Mouse (Mus musculus) cerebellum, adult 9-10 months (tissue): ENCODE data around the gene Utrn.

ENCODE experiments used
- DNase-seq: peaks from one replicate; pipeline ENCODE4 v3.0.0; 2022

Utrn gene

DNA sequence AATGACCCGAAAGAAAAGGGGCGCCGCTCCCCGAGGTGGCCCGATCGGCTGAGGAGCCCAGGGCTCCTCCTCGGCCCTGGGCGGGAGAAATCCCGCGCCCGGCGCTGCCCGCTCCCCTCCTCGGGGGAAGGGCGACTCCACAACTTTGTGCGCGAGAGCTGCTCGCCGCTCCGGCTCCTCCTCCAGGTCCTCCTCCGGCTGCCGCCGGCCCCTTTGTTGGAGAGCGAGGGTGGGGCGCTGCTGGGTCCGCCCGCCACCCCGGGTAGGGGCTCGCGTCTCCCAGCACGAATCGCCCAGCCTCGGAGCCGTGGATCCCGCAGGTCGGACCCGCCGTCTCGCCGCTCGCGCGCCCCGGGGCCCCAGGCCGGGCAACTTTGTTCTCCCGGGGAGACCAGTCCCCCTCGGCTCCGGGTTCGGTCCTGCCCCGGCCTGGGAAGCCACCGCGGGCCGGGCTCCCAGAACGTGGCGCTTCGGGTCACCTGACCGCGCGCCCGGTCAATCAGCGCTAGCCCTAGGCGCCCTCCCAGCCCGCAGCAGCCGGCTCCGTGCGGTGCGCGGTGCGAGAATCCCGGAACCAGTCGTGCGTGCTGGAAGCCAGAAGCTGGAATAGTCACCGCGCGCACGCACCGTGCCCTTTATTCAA lies at the start of gene Utrn:
Utrn (minus strand) TSS at position 337 of the 643 bp plus-strand sequence.
- DNase-seq, result peak; percentile 73

- DNase-seq, result no peak
Measured at GRCm38 (mm10) chr10:12917626-12918025, 48.5 kb upstream of the Utrn start.

DNA sequence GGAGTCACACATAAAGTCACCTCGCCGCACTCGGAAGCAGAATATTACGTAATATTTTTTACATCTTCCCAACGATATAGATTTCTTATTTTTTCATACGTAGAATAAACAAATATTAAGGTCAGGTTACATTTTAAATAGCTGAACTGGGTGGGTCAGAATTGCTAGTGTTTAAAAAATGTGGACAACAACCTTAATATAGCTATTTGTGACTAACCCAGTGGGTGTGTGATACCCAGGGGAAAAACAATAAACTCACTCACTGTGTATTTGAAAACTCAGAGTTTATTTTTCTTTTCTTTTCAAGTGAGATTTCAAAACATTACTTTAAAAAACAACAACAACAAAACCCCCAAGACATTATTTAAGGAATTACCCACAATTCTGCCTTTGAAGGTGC lies 47.2 kb upstream of the Utrn start:
- no peak for DNase-seq

GRCm38 (mm10) chr10:12915826-12916225 lies 46.7 kb upstream of the Utrn start:
- no peak for DNase-seq

GRCm38 (mm10) chr10:12914203-12914602 lies 45.0 kb upstream of the Utrn start:
- DNase-seq, result no peak

- no peak for DNase-seq
Measured at GRCm38 (mm10) chr10:12911981-12912530, 42.9 kb upstream of the Utrn start.

GRCm38 (mm10) chr10:12911451-12911850 lies 42.3 kb upstream of the Utrn start:
- DNase-seq, result no peak

DNA sequence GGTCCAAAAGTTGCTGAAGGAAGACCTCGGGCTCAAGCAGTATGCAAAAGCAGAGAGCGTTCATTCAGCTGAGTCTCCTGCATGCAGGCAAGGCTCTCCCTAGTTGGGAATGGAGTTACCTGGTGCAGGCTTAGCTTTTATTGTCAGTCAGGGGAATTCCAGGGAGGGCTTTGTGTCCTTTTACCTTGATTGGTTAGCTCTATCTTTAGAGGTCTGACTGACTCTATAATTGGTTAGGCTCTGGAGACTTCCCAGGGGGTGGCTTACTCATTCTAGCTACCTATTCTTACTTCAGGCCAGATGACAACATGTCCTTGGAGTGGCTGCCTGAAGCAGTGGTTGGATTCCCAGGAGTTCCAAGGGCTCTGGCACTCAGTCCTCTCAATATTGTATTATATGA lies 40.7 kb upstream of the Utrn start:
- no peak for DNase-seq

GRCm38 (mm10) chr10:12909179-12909578 lies 40.0 kb upstream of the Utrn start:
- DNase-seq, result no peak

GRCm38 (mm10) chr10:12904140-12904528 lies 35.0 kb upstream of the Utrn start:
- DNase-seq, result no peak

DNA sequence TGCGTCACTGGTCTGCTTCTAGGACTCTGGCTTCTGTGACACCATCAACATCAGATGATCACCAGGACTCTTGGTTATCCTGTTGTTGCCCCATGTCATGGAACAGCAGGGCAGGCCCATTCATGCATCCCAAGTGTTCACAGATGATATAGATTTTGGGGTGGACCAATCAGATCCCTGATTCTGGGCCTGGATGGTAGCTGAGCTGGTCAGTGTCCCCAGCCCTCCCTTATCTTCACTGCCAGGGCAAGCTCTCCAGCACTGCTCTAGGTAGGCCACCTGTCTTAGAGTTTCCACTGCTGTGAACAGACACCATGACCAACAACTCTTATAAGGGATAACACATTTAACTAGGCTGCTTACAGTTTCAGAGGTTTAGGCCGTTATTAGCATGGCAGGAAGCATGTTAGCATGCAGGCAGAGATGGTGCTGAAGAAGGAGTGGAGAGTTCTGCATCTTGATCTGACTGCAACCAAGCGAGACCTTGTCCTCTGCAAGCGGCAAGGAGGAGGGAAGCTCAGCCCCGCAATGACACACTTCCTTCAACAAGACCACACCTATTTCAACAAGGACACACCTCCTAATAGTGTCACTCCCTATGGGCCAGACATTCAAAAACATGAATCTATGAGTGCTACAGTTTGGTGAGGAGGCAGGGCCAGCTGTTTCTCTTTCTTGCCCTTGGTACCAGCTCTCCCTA lies 34.4 kb upstream of the Utrn start:
- no peak for DNase-seq

DNA sequence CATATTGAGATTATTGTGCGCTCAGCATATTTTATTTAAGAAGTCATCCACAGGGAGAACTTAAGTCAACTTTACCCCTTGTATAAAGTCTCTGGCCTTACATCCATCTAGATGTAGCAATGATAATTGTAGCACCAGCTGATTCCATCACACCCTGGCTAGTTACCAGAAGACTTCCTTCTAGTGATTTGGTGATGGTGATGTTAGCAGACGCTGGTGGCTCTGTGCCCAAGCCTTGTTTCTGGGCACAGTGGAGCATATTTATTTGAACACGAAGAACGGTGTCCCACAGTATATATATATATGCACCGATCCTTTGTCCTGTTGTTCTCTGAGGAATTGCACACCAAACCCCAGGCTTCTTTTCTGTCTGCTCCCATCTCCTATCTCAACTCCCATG lies 30.7 kb upstream of the Utrn start:
- DNase-seq, result no peak

GRCm38 (mm10) chr10:12893339-12893738 lies 24.2 kb upstream of the Utrn start:
- no peak for DNase-seq

GRCm38 (mm10) chr10:12888373-12888772 lies 19.2 kb upstream of the Utrn start:
- no peak for DNase-seq

- DNase-seq, result no peak
Measured at GRCm38 (mm10) chr10:12887792-12888191, 18.6 kb upstream of the Utrn start.

- no peak for DNase-seq
Measured at GRCm38 (mm10) chr10:12884308-12884948, 15.3 kb upstream of the Utrn start.

DNA sequence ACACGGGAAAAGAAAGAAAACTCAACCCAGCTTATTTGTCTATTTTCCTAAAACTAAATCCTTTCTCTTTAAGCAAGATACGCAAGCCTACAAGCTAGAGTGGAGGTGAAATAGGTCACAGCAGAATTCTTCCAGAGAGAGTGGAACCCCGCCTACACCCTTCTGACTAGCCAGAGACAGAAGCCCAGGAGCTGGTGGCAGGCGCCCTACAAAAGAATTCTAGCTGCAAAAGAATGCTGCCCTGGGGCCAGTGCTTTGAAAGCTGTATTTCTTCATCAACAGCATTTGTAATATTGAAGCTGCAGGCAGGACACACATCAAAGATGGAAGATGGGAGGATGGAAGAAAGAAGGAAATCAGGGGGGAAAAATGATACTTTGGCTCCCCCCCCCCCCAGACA lies 12.7 kb upstream of the Utrn start:
- no peak for DNase-seq

DNA sequence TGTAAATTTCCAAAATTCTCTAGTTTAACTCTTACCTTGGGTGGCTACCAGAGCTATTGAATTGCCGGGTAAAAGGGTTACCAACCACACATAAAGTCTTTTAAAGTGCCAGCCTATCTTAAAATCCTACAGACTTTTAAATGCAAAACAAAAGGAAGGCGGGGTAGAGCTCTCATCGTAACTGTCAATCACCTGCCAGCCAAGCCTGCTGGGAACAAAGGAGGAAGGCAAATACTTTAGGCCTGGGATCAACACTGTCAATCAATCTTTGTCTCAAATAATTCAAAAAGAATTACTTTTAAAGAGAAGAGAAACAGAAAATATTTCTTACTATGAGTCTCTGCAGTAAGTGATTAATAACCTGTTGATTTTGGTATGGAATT lies 10.1 kb upstream of the Utrn start:
- no peak for DNase-seq

DNA sequence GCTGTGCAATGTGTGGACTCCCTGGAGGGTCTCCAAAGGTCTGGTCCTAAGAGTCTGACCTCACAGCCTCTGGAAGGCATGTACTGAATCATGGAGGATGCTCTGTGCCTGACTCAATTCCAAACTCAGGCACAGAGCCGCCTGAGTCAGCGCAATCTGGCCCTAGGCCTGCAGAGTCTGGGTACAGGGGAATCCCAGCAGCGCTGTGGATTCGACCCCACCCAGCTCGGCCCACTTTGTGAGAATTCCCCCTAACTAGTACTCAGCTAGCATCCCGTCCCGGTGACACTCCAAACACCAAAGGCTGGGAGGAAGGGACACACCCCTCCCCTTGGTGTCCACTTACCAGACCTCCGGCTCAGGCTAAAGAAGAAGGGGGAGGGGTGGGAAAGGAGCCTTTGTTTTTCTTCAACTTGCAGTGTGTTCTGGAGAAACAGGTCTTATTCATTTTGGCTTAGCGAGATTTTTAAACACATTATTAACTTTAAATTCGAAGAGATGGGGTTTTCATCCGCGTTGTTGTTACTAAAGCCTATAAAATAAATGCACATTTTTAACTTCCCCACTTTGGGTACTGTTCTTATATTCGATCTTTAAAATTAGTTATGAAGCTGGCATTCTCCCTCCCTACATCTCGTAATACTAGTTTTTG lies 9.6 kb upstream of the Utrn start:
- DNase-seq, result no peak

DNA sequence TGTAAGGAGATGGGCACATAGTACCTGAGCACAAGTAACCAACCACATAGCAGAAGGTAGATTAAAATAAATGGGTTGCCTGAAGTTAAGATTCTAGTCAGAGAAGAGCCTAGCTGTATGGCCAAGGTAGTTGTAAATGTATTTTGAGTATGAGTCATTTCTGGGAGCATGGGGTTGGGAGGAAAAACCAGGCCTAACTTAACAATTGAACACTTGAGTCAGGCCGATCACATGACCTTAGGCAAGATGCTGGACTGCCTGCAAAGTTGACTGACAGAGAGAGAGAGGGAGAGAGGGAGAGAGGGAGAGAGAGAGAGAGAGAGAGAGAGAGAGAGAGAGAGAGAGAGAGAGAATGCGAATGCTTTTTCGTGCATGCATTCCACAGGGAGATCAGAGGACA lies 7.3 kb upstream of the Utrn start:
- no peak for DNase-seq

DNA sequence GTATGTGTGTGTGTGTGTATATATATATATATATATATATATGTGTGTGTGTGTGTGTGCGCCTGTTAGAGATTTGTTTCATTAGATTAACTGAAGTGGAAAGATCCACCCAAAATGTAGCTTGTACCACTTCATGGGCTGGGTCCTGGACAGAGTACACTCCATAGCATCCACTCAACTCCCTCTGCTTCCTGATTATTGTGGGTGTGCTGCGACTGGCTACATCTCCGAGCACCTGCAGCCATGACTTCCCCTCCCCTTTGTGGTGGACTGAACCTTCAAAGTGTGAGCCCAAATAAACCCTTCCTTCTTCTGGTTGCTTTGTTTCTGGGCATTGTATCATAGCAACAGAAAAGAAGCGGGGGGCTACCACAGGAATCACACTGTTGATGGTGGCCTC lies 6.2 kb upstream of the Utrn start:
- DNase-seq, result no peak

GRCm38 (mm10) chr10:12874577-12875277 lies 5.6 kb upstream of the Utrn start:
- no peak for DNase-seq

DNA sequence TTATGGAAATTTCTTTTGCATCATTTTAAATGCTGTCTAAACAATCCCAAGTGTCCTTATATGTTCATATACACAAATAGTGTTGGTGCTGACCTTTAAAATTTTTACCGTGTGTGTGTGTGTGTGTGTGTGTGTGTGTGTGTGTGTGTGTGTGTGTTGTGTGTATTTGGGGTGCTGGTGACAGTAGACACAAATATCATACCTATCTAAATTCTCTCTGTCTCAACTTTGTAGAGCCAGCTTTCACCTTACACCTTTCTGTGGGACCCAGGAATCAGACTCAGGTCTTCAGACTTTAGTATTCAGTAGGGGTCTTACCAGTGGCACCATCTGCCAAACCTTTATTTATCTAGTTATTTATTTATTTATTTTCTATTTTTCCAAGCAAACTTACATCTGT lies 681 bp upstream of the Utrn start:
- DNase-seq, result peak; percentile 34
